Mouse (Mus musculus): ENCODE measurements around the gene Fnbp1.
A peak's percentile ranks its signal among the peaks of the same experiment; 100 is the strongest.

The Fnbp1 gene

DNA sequence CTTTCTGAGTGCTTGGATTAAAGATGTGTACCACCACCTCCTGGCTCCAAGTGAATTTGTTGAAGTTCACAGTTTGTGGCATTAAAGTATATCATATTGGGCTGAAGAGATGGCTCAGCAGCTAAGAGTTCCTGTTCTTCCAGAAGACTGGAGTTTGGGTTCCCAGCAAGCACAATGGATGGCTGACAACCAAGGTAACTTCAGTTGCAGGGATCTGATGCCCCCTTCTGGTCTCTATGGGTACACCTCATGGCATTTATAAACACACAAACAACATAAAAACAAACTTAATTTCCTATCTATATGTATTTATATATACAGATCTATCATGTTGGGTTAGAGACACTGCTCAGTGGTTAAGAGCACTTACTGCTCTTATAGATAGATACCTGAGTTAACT lies 9.0 kb upstream of the Fnbp1 start:
- DNase-seq (ENCODE audit: low read depth): peak; percentile 72

DNA sequence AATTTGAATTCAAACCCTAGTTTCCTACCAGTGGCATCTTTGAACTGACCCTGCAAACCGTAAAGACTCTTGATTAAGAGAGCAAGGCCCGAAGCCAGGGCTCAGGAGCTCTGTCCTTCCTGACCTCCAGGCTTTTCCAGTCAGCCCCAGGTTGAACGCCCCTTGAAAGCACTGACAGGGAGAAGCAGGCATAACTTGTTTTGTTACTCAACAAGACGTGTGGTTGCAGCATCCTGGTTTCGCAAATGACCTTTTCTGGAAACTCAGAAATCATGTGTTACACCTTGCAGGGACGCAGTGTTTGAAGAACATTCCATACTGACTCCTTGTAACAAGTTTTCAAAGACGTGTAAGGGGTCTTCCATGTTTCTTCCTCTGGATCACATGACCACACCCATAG lies 5.2 kb upstream of the Fnbp1 start:
- DNase-seq (ENCODE audit: low read depth): peak; percentile 62

- DNase-seq (ENCODE audit: low read depth): peak; percentile 90
Measured at GRCm38 (mm10) chr2:31144901-31145300, 3.1 kb upstream of the Fnbp1 start.

DNA sequence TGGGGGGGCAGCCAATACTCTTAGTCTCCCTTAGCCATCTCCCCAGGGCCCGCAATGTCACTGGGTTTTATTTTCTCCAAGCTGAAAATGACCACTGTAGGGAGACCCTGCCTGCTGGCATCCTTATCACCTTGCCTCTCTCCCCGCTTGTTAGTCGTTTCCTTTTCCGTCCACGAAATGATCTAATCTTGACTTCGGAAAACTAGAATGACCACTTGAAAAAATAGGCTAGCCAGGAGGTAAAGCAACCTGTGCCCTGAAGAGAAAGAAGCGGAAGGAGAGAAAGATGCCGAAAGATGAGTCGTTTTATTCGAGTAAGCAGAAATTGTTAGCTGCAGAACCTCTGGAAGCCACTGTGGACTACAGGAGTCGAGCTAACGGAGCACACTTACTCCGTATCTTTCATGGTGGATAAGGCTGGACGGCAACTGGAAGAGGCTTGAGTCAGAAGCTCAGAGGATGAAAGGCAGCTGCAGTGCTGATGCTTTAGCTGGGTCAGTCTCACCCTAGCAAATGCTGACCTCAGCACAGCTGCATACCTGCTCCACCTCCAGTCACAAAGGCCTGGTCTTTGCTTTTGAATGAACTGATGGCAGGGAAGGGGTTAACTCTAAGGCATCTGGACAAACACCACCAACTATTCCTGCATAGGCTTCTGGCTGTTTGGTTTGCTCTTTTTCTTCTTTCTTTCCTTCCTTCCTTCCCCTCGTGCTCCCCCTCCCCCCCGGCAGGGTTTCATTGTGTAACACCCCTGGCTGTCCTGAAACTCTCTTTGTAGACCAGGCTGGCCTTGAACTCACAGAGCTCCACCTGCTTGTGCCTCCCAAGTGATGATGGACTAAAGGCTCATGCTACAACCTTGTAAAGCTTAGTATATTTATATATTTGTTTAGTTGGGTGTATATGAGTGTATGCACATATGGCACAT lies 2.2 kb upstream of the Fnbp1 start:
- DNase-seq (ENCODE audit: low read depth): peak; percentile 83

DNA sequence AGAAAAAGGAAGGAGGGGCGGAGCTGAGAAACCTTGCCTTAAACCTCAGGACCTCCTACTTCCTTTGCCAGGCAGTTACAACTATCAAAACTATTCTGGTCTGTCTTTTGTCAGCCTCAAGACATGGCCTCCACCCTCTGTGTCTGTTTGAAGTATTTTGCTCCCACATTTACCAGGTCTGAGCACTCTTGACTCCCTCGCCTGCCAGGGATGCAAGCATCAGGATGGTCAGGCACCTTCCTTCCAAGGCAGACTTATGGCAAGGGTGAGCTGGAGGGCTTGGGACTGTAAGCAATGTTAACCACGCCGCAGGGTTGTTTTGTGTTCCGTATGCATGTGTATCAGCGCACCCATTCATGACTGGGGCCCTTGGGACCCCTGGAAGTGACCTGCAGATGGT lies 1.5 kb upstream of the Fnbp1 start:
- peak; percentile 89 for DNase-seq (ENCODE audit: low read depth)

- DNase-seq (ENCODE audit: low read depth): peak; percentile 81
Measured at GRCm38 (mm10) chr2:31142505-31142904, 697 bp upstream of the Fnbp1 start.

DNA sequence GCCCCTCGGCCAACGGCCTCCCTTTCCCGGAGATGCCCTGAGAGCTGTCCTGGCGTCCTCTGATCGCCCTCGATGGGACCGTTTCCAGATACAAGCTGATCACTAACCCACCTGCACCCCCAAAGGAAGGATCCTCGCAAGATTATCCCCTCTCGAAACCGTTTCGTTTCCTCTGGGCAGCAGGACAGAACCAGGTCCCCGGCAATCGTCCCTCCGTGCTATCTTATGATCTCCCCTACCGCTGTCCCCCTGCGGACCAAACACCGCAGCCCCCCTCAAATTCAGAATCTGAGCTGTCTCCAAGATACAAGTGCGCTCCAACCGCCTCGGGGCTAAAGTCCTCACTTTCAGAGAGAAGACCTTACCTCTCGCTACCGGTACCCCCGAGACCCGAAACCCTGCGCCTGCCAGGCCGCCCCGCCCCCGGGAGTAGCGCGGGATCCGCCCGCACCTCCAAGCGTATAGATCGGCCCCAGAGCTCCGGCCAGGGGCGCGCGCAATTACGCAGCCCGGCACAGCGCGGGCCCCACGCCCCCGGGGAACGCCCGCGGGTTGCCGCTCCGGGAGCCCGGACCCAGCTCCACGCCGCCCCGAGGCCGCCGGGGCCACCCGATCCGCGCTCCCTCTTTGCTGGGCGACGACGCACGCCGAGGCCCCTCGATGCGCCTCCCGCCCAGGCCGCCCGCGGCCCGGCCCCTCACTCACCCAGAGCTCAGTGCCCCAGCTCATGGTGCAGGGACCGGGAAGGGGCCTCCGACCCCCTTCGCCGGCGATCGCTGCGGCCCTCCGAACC lies 538 bp downstream of the Fnbp1 start:
- no peak for DNase-seq (ENCODE audit: low read depth)

- no peak for DNase-seq (ENCODE audit: low read depth)
Measured at GRCm38 (mm10) chr2:31140772-31141073, 1.1 kb downstream of the Fnbp1 start.

GRCm38 (mm10) chr2:31139991-31140771 lies 1.6 kb downstream of the Fnbp1 start:
- DNase-seq (ENCODE audit: low read depth): no peak

DNA sequence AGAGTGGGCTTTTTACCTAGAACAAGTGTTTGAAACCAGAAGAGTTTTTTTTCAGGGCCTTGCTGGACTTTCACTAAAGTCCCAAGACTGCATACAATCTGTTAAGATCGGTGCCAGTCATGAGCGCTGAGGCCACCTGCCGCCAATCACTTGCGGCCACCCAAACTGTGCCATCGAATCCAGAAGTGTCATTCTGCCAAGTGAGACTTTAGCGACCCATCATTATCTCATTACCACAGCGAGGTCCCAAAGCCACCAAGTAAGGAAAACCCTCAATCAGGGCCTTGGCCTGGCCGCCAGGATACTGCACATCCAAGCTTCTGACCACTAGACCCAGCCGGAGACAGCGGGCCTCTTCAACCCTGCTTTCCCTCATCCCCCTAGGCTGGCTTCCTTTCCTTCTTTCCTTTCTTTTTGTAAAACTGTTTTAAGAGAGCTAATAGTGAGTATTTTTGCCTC lies 2.6 kb downstream of the Fnbp1 start:
- peak; percentile 58 for DNase-seq (ENCODE audit: low read depth)

- DNase-seq (ENCODE audit: low read depth): no peak
Measured at GRCm38 (mm10) chr2:31137018-31137590, 4.7 kb downstream of the Fnbp1 start.

- no peak for DNase-seq (ENCODE audit: low read depth)
Measured at GRCm38 (mm10) chr2:31136338-31136737, 5.5 kb downstream of the Fnbp1 start.

DNA sequence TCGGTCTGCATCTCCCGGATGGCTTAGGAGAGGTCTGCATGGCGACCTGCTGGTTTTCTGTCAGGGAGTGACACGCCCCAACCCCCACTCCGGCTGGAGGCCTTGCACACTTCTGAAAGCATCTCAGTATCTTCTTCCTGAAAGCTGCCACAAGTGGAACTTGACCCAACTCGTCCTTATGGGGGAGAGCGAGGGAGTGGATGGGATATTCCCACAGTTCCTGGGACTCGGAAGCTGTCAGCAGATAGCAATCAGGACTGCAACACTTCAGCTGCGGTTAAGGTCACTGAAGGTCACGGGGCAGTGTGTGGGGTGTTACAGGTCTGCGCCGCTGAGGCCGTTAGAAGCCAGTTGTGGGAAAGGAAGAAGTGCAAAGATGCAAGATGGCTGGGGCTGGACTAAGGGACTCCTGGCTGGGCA lies 6.3 kb downstream of the Fnbp1 start:
- no peak for DNase-seq (ENCODE audit: low read depth)

DNA sequence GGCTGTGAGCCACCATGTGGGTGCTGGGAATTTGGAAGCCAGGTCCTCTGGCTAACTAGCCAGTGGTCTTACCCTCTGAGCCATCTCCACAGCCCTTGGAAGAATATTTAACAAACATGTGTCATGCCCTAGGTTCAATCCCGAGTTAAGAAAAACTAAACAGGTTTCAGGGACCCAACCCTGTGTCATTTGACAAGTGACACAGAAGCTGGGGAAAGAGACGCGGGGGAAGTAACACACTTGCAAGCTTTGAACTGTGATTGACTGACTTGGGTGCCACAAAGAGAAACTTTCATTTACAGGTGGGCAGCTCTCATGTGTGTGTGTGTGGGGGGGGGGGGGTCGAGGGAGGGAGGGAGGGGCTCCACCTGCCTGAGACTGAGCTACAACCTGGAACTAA lies 7.8 kb downstream of the Fnbp1 start:
- no peak for DNase-seq (ENCODE audit: low read depth)

GRCm38 (mm10) chr2:31132682-31133081 lies 9.1 kb downstream of the Fnbp1 start:
- DNase-seq (ENCODE audit: low read depth): no peak

DNA sequence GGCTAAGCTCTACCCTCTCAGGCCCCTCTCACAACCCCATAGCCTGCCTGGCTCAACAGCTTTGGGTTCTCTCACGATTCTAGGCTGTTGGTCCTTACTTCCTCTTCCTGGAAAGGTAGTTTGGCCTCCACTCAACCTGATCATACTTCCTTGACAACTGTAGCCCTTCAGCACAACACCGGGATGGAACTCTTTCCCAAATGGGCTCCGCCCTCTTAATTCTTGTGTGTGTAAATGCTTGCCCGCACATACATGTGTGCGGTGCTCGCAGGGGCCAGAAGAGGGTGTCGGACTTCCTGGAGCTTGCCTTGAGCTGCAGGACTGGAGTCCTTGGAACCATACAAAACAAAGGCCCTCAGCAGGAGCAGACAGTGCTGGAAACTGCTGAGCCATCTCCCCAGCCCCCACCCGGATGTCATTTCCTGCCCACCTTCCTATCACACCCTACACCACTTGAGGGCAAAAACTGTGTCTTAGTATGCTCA lies 11.0 kb downstream of the Fnbp1 start:
- peak; percentile 83 for DNase-seq (ENCODE audit: low read depth)

GRCm38 (mm10) chr2:31129742-31130518 lies 11.9 kb downstream of the Fnbp1 start:
- DNase-seq (ENCODE audit: low read depth): no peak

- peak; percentile 66 for DNase-seq (ENCODE audit: low read depth)
Measured at GRCm38 (mm10) chr2:31127899-31128298, 13.9 kb downstream of the Fnbp1 start.

- no peak for DNase-seq (ENCODE audit: low read depth)
Measured at GRCm38 (mm10) chr2:31127219-31127618, 14.6 kb downstream of the Fnbp1 start.

- no peak for DNase-seq (ENCODE audit: low read depth)
Measured at GRCm38 (mm10) chr2:31126048-31126447, 15.8 kb downstream of the Fnbp1 start.

GRCm38 (mm10) chr2:31125156-31125555 lies 16.7 kb downstream of the Fnbp1 start:
- no peak for DNase-seq (ENCODE audit: low read depth)
